Comparison of ENCODE assay signal across 9 mouse cellular contexts in the genomic region with DNA sequence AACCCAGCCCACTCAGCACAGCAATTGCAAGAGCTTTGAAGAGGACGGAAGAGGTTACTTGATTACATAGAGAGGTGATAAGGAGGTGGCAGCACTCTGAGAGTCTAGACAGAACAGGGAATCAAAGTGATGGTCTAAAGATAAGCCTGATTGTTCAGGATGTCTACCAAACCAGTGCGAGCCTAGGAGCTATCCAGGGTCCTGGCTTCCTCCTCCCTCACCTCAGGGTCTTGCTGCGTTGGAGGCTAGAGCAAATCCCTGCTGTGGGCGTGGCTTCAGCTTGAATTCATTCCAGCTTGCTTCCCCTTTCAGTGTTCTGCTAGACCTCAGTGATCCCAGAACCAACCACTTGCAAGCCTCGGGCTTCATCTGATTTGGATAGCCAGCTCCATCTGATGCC.
DNase-seq lines count a peak whose midpoint lies in the region; ATAC-seq lines count a peak whose summit lies in the region.
"Had no signal": no experiment of that assay in that cellular context is flagged by ENCODE, and none has a peak within 500 bp of the region (broad histone marks: within the 10 kb centered on the region; RNA-seq: fewer than 3 reads in every experiment).

No protein-coding gene starts in this region.

- no peaks in the 10 kb centered on the region for H3K9me3 ChIP-seq in hindbrain, embryonic 11.5 days (ENCODE audit: control insufficient read depth, low read length)
- H3K9me3 ChIP-seq in hindbrain, embryonic 16.5 days (ENCODE audit: control insufficient read depth, low read length), result no peaks in the 10 kb centered on the region
- no peaks in the 10 kb centered on the region for H3K9me3 ChIP-seq in limb, embryonic 12.5 days
- H3K9me3 ChIP-seq in stomach, embryonic 14.5 days (ENCODE audit: control insufficient read depth, low read depth, low read length), result no peaks in the 10 kb centered on the region
- H3K9me3 ChIP-seq: lung, embryonic 15.5 days had no signal

- H3K4me3 ChIP-seq in hindbrain, embryonic 11.5 days (ENCODE audit: low read depth, low read length), result no peak overlapping the region
- H3K4me3 ChIP-seq in hindbrain, embryonic 16.5 days (ENCODE audit: low read length), result no peak overlapping the region
- no peak overlapping the region for H3K4me3 ChIP-seq in limb, embryonic 12.5 days (replicated peaks)
- no peak overlapping the region for H3K4me3 ChIP-seq in stomach, embryonic 14.5 days (ENCODE audit: low read depth, low read length)
- H3K4me3 ChIP-seq: lung, embryonic 15.5 days had no signal

- peak; percentile 75 for DNase-seq in hindbrain, embryonic 11.5 days (ENCODE audit: low spot score)
- DNase-seq in A20 (ENCODE audit: low read depth, low spot score) (peak; percentile 43), ZHBTc4 (ENCODE audit: low read depth, low spot score) (peak; percentile 94)
- no peak for DNase-seq in left cerebral cortex, postnatal 14 days (ENCODE audit: low spot score in 2 of 2)
- no peak for DNase-seq in right cerebral cortex, adult 18-20 months

- 11% methylated on average over 5 of the region's 5 CpGs for WGBS in hindbrain, embryonic 11.5 days
- 8% methylated on average over 5 of the region's 5 CpGs for WGBS in hindbrain, embryonic 16.5 days
- WGBS in limb, embryonic 12.5 days, result under 1% methylated on average over 5 of the region's 5 CpGs
- 2% methylated on average over 5 of the region's 5 CpGs for WGBS in stomach, embryonic 14.5 days

- no peak overlapping the region for H3K9ac ChIP-seq in hindbrain, embryonic 11.5 days (ENCODE audit: low read depth, low read length)
- no peak overlapping the region for H3K9ac ChIP-seq in hindbrain, embryonic 16.5 days (ENCODE audit: low read depth, low read length)
- no peak overlapping the region for H3K9ac ChIP-seq in limb, embryonic 12.5 days (replicated peaks)
- no peak overlapping the region for H3K9ac ChIP-seq in stomach, embryonic 14.5 days (replicated peaks; ENCODE audit: low read depth, low read length)
- H3K9ac ChIP-seq: lung, embryonic 15.5 days had no signal

- intact Hi-C loops in left cerebral cortex, postnatal 14 days (cut with DNase I), result no loop called here

- no peak overlapping the region for H3K27ac ChIP-seq in hindbrain, embryonic 11.5 days (ENCODE audit: low read depth, low read length)
- H3K27ac ChIP-seq in hindbrain, embryonic 16.5 days (ENCODE audit: low read depth, low read length), result no peak overlapping the region
- no peak overlapping the region for H3K27ac ChIP-seq in limb, embryonic 12.5 days
- no peak overlapping the region for H3K27ac ChIP-seq in stomach, embryonic 14.5 days (ENCODE audit: low read length)
- H3K27ac ChIP-seq: lung, embryonic 15.5 days had no signal

- H3K4me2 ChIP-seq in hindbrain, embryonic 11.5 days (replicated peaks; ENCODE audit: low read depth, low read length), result no peak overlapping the region
- H3K4me2 ChIP-seq in hindbrain, embryonic 16.5 days (ENCODE audit: low read length), result no peak overlapping the region
- no peak overlapping the region for H3K4me2 ChIP-seq in limb, embryonic 12.5 days
- H3K4me2 ChIP-seq in stomach, embryonic 14.5 days (replicated peaks; ENCODE audit: low read depth, low read length), result no peak overlapping the region
- H3K4me2 ChIP-seq: lung, embryonic 15.5 days had no signal

- ATAC-seq in hindbrain, embryonic 11.5 days (ENCODE audit: low FRiP score), result no peak
- ATAC-seq in hindbrain, embryonic 16.5 days, result no peak
- ATAC-seq in limb, embryonic 12.5 days (ENCODE audit: insufficient number of reproducible peaks, insufficient read depth, low FRiP score, low TSS enrichment, low read depth), result peak; percentile 47; the same call in 1 of the 2 replicates
- peak; percentile 56; the same call in 1 of the 2 replicates for ATAC-seq in stomach, embryonic 14.5 days (ENCODE audit: insufficient number of reproducible peaks, insufficient read depth, low FRiP score, low read depth)

- no peaks in the 10 kb centered on the region for H3K36me3 ChIP-seq in hindbrain, embryonic 11.5 days (ENCODE audit: control insufficient read depth, insufficient read depth, low read length)
- no peaks in the 10 kb centered on the region for H3K36me3 ChIP-seq in hindbrain, embryonic 16.5 days (ENCODE audit: control insufficient read depth, insufficient read depth, low read length)
- H3K36me3 ChIP-seq in limb, embryonic 12.5 days, result no peaks in the 10 kb centered on the region
- H3K36me3 ChIP-seq in stomach, embryonic 14.5 days (ENCODE audit: control insufficient read depth, insufficient read depth, low read length), result no peaks in the 10 kb centered on the region
- H3K36me3 ChIP-seq: lung, embryonic 15.5 days had no signal

- no peaks in the 10 kb centered on the region for H3K27me3 ChIP-seq in hindbrain, embryonic 11.5 days (ENCODE audit: control insufficient read depth, insufficient read depth, low read length)
- H3K27me3 ChIP-seq in hindbrain, embryonic 16.5 days (replicated peaks; ENCODE audit: control insufficient read depth, insufficient read depth, low read length), result no peaks in the 10 kb centered on the region
- H3K27me3 ChIP-seq in limb, embryonic 12.5 days, result no peaks in the 10 kb centered on the region
- no peaks in the 10 kb centered on the region for H3K27me3 ChIP-seq in stomach, embryonic 14.5 days (ENCODE audit: control insufficient read depth, insufficient read depth, low read length)
- H3K27me3 ChIP-seq: lung, embryonic 15.5 days had no signal

- H3K4me1 ChIP-seq in hindbrain, embryonic 11.5 days (replicated peaks; ENCODE audit: control insufficient read depth, insufficient read depth, low read length), result no peaks in the 10 kb centered on the region
- H3K4me1 ChIP-seq in hindbrain, embryonic 16.5 days (ENCODE audit: control insufficient read depth, insufficient read depth, low read depth, low read length), result no peaks in the 10 kb centered on the region
- H3K4me1 ChIP-seq in limb, embryonic 12.5 days (replicated peaks), result no peaks in the 10 kb centered on the region
- no peaks in the 10 kb centered on the region for H3K4me1 ChIP-seq in stomach, embryonic 14.5 days (ENCODE audit: control insufficient read depth, insufficient read depth, low read length)
- H3K4me1 ChIP-seq: lung, embryonic 15.5 days had no signal

Comparison
In these comparisons a context has a peak if more than half of its experiments do, and no peak if none do; other contexts are left out.
1. ATAC-seq: peak in limb, embryonic 12.5 days (single experiment) and stomach, embryonic 14.5 days (single experiment); none in hindbrain, embryonic 11.5 days (single experiment) and hindbrain, embryonic 16.5 days (single experiment).
2. DNase-seq: peak in hindbrain, embryonic 11.5 days (single experiment), A20 (single experiment) and ZHBTc4 (single experiment); none in left cerebral cortex, postnatal 14 days (0 of 2) and right cerebral cortex, adult 18-20 months (single experiment).